Mouse (Mus musculus) embryonic facial prominence, embryonic 11.5 days (tissue): Measurements from ENCODE around the gene Nr4a3. TPM values are rescaled to one million over a fixed set of nuclear protein-coding genes. Genes with fewer than 3 reads are reported as not detected.

ENCODE experiments used
- ATAC-seq: fragments of 200-750 bp; cut with Nextera tagmentation; replicated peaks from 2 replicates; pipeline ENCODE4 v1.8.0; 2017; ENCODE audit warnings: low read depth; ENCODE audit not compliant: insufficient number of reproducible peaks, low FRiP score, low TSS enrichment
- DNase-seq: peaks from one replicate; pipeline ENCODE4 v3.0.0-alpha.2; 2015; ENCODE audit warnings: low spot score
- H3K27ac ChIP-seq: fragments of 300-500 bp; sonication (generic); replicated peaks from 2 replicates; pipeline ENCODE4 v1.5.1; 2014; ENCODE audit warnings: mild to moderate bottlenecking, low read depth, low read length, control low read depth
- H3K27me3 ChIP-seq: fragments of 300-500 bp; sonication (generic); 2 replicates; pipeline ENCODE4 v1.6.1; 2014; ENCODE audit warnings: mild to moderate bottlenecking, low read length, moderate library complexity, mixed read lengths; ENCODE audit not compliant: control insufficient read depth, insufficient read depth
- H3K36me3 ChIP-seq: fragments of 300-500 bp; sonication (generic); replicated peaks from 2 replicates; pipeline ENCODE4 v1.6.1; 2014; ENCODE audit warnings: low read depth, mild to moderate bottlenecking, low read length, moderate library complexity, mixed read lengths; ENCODE audit not compliant: control insufficient read depth, insufficient read depth
- H3K4me1 ChIP-seq: fragments of 300-500 bp; sonication (generic); 2 replicates; pipeline ENCODE4 v1.6.1; 2014; ENCODE audit warnings: low read length, mixed read lengths; ENCODE audit not compliant: control insufficient read depth, insufficient read depth
- H3K4me2 ChIP-seq: fragments of 300-500 bp; sonication (generic); 2 replicates; pipeline ENCODE4 v1.6.1; 2014; ENCODE audit warnings: low read depth, mild to moderate bottlenecking, control low read depth, low read length, moderate library complexity
- H3K4me3 ChIP-seq: fragments of 300-500 bp; sonication (generic); 2 replicates; pipeline ENCODE4 v1.5.1; 2014; ENCODE audit warnings: low read depth, low read length, control low read depth
- H3K9ac ChIP-seq: fragments of 300-500 bp; sonication (generic); replicated peaks from 2 replicates; pipeline ENCODE4 v1.6.1; 2014; ENCODE audit warnings: mild to moderate bottlenecking, control low read depth, low read length
- H3K9me3 ChIP-seq: fragments of 300-500 bp; sonication (generic); replicated peaks from 2 replicates; pipeline ENCODE4 v1.6.1; 2016; ENCODE audit warnings: mild to moderate bottlenecking, low read length, inconsistent platforms, mixed read lengths; ENCODE audit not compliant: control insufficient read depth
- WGBS: fragments of 180-500 bp; shearing (Covaris S2); extraction: QIAGEN DNeasy Blood & Tissue Kit; methylation state at CpG from one replicate; pipeline ENCODE4 v1.1.7; 2014; 5-methylcytosine and 5-hydroxymethylcytosine counted together
- polyA plus RNA-seq: library from polyadenylated mRNA; unstranded; fragments of >200 nt; fragmentation: Nextera tagmentation; extraction: Ambion mirVana; gene quantifications from 2 replicates; pipeline ENCODE4 v1.2.1, GENCODE M21; 2014

Nr4a3 gene
- polyA plus RNA-seq, 1 experiment from 2014 or later: 0.25 TPM

GRCm38 (mm10) chr4:48101981-48102380, 57.0 kb downstream of the Nr4a3 start:
- 78% methylated on average over 2 of the region's 2 CpGs for WGBS
- Histone ChIP-seq H3K4me3 (no peak overlapping the region), H3K4me1 (no peaks in the 10 kb centered on the region), H3K36me3 (no peaks in the 10 kb centered on the region), H3K27ac (no peak overlapping the region), H3K4me2 (no peak overlapping the region), H3K27me3 (no peaks in the 10 kb centered on the region), H3K9me3 (no peaks in the 10 kb centered on the region), H3K9ac (no peak overlapping the region)
- ATAC-seq (no peak), DNase-seq (no peak)

- Histone ChIP-seq H3K9me3 (no peaks in the 10 kb centered on the region), H3K36me3 (no peaks in the 10 kb centered on the region), H3K27ac (no peak overlapping the region), H3K9ac (no peak overlapping the region), H3K4me1 (no peaks in the 10 kb centered on the region), H3K4me3 (no peak overlapping the region), H3K27me3 (no peaks in the 10 kb centered on the region), H3K4me2 (no peak overlapping the region)
- no peak for ATAC-seq
- DNase-seq: no peak
- 41% methylated on average over 5 of the region's 5 CpGs for WGBS
Measured at GRCm38 (mm10) chr4:48105387-48105786, 60.4 kb downstream of the Nr4a3 start.

- WGBS: 84% methylated on average over 6 of the region's 6 CpGs
- DNase-seq (no peak), ATAC-seq (no peak)
- H3K9ac ChIP-seq: no peak overlapping the region
- no peak overlapping the region for H3K4me3 ChIP-seq
- H3K27ac ChIP-seq: no peak overlapping the region
- H3K36me3 ChIP-seq: no peaks in the 10 kb centered on the region
- no peaks in the 10 kb centered on the region for H3K27me3 ChIP-seq
- no peaks in the 10 kb centered on the region for H3K9me3 ChIP-seq
- no peaks in the 10 kb centered on the region for H3K4me1 ChIP-seq
- no peak overlapping the region for H3K4me2 ChIP-seq
Measured at GRCm38 (mm10) chr4:48107086-48107485, 62.1 kb downstream of the Nr4a3 start.

GRCm38 (mm10) chr4:48108591-48108990, 63.6 kb downstream of the Nr4a3 start:
- no peaks in the 10 kb centered on the region for H3K27me3 ChIP-seq
- 82% methylated on average over 2 of the region's 2 CpGs for WGBS
- H3K4me3 ChIP-seq: no peak overlapping the region
- no peaks in the 10 kb centered on the region for H3K4me1 ChIP-seq
- ATAC-seq (no peak), DNase-seq (no peak)
- no peak overlapping the region for H3K27ac ChIP-seq
- no peaks in the 10 kb centered on the region for H3K36me3 ChIP-seq
- H3K9me3 ChIP-seq: no peaks in the 10 kb centered on the region
- no peak overlapping the region for H3K4me2 ChIP-seq
- H3K9ac ChIP-seq: no peak overlapping the region

- no peaks in the 10 kb centered on the region for H3K9me3 ChIP-seq
- 77% methylated on average over 3 of the region's 3 CpGs for WGBS
- no peak for DNase-seq
- ATAC-seq: no peak
- no peaks in the 10 kb centered on the region for H3K4me1 ChIP-seq
- no peak overlapping the region for H3K27ac ChIP-seq
- H3K4me2 ChIP-seq: no peak overlapping the region
- no peak overlapping the region for H3K9ac ChIP-seq
- no peak overlapping the region for H3K4me3 ChIP-seq
- H3K36me3 ChIP-seq: no peaks in the 10 kb centered on the region
- no peaks in the 10 kb centered on the region for H3K27me3 ChIP-seq
Measured at GRCm38 (mm10) chr4:48110331-48110730, 65.4 kb downstream of the Nr4a3 start.

GRCm38 (mm10) chr4:48116191-48116590, 71.2 kb downstream of the Nr4a3 start:
- Histone ChIP-seq H3K36me3 (no peaks in the 10 kb centered on the region), H3K27ac (no peak overlapping the region), H3K9me3 (no peaks in the 10 kb centered on the region), H3K9ac (no peak overlapping the region), H3K4me3 (no peak overlapping the region), H3K4me1 (no peaks in the 10 kb centered on the region), H3K27me3 (no peaks in the 10 kb centered on the region), H3K4me2 (no peak overlapping the region)
- DNase-seq (no peak), ATAC-seq (no peak)
- 62% methylated on average over 4 of the region's 4 CpGs for WGBS

- 5% methylated on average over 9 of the region's 9 CpGs for WGBS
Measured at GRCm38 (mm10) chr4:48124416-48124772, 79.4 kb downstream of the Nr4a3 start.

GRCm38 (mm10) chr4:48124773-48125469, 80.0 kb downstream of the Nr4a3 start, which contains the start of gene Stx17:
Gene Stx17 (plus strand): TSS chr4:48124915.
- Histone ChIP-seq H3K27ac (no peak within 1 kb of the TSS), H3K36me3 (no peaks in the 10 kb centered on the region), H3K4me2 (peak within 1 kb of the TSS; percentile 87), H3K4me3 (peak within 1 kb of the TSS; percentile 75), H3K4me1 (no peaks in the 10 kb centered on the region), H3K9ac (peak within 1 kb of the TSS; percentile 92), H3K27me3 (no peaks in the 10 kb centered on the region), H3K9me3 (no peaks in the 10 kb centered on the region)
- ATAC-seq: peak; percentile 99
- WGBS: 1% methylated on average over 57 of the region's 58 CpGs
- peak; percentile 92 for DNase-seq

More at GRCm38 (mm10) chr4:48124416-48124772, 79.4 kb downstream of the Nr4a3 start:
- H3K9me3 ChIP-seq: no peaks in the 10 kb centered on the region
- ATAC-seq (peak; percentile 85), DNase-seq (no peak)
- no peaks in the 10 kb centered on the region for H3K4me1 ChIP-seq
- no peaks in the 10 kb centered on the region for H3K36me3 ChIP-seq
- H3K27me3 ChIP-seq: no peaks in the 10 kb centered on the region
- no peak overlapping the region for H3K9ac ChIP-seq
- H3K4me2 ChIP-seq: peak overlapping the region; percentile 87
- H3K4me3 ChIP-seq: peak overlapping the region; percentile 75
- no peak overlapping the region for H3K27ac ChIP-seq
